Mouse (Mus musculus): ENCODE data around the gene Dnah10. TPM values are rescaled to one million over a fixed set of nuclear protein-coding genes. Genes with fewer than 3 reads are reported as not detected.

The Dnah10 gene
- total RNA-seq, 2 experiments from 2014 or later = 0.05 to 0.18 TPM

DNA sequence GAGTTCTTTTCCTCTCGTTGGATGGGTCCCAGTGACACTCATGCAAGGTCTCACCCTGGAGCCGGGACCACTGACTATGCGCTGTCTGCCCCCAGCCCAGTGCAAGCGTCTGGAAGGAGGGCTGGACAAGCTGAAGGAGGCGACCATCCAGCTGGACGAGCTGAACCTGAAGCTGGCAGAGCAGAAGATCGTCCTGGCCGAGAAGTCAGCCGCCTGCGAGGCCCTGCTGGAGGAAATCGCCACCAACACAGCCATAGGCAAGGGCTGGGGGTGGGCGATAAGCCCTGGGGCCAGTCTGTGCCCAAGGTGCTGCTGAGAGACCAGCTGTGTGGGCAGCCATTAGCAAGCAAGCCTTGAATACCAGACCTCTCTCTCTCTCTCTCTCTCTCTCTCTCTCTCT, 87.6 kb downstream of the Dnah10 start:
- no peak for DNase-seq (ENCODE audit: low spot score)

GRCm38 (mm10) chr5:124814797-124815196, 89.9 kb downstream of the Dnah10 start:
- no peak for DNase-seq (ENCODE audit: low spot score)

GRCm38 (mm10) chr5:124817050-124817449, 92.2 kb downstream of the Dnah10 start:
- no peak for DNase-seq (ENCODE audit: low spot score)

DNA sequence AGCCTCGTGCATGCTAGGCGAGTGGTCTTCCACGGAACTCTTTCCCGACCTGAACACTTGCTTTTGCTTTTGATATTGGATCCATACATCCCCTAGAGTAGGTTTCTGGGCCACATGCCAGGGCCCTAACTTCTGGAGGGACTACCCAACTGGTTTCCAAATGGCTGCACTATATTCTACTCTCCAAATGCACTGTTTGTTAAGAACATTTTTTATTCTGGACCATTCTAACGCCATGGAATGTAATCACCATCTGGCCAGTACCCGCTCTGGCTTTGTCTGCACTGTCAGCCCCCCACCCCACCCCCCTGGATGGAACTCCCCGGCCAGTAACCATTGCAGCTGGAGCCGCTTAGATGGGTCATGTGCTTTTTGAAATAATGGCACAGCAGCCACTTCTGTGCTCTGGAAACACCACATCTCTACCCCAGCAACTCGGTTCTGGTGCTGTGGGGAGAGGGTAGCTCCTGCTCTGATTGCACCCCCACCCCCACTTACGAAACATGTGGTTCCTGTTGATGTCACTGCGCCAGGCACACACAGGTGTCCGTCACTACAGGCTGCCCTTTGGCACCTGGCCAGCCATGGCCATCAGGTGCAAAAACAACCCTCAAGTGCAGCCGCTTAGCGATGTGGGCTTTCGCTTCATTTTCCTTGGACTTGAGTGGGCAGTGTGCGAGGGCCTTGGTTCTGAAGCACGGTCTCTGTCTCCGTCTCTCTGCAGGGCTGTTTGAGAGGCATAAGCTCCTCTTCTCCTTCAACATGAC, 97.4 kb downstream of the Dnah10 start:
- DNase-seq (ENCODE audit: low spot score) = no peak

DNA sequence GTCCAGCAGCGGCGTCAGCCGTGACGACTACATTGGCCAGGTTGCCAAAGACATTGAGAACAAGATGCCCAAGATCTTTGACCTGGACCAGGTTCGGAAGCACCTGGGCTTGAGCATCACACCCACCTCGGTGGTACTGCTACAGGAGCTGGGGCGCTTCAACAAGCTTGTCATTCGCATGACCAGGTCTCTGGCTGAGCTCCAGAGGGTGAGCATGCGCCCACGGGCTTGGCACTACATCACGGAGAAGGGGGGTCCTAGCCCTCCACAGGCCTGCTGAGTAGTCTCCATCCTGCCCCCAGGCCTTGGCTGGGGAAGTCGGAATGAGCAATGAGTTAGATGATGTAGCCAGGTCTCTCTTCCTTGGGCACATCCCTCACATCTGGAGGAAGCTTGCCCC, 105.4 kb downstream of the Dnah10 start:
- DNase-seq (ENCODE audit: low spot score) = no peak

GRCm38 (mm10) chr5:124835218-124835617, 110.3 kb downstream of the Dnah10 start:
- no peak for DNase-seq (ENCODE audit: low spot score)

- DNase-seq (ENCODE audit: low spot score) = no peak
These were observed 111.2 kb downstream of the Dnah10 start for GRCm38 (mm10) chr5:124836075-124836474.

DNA sequence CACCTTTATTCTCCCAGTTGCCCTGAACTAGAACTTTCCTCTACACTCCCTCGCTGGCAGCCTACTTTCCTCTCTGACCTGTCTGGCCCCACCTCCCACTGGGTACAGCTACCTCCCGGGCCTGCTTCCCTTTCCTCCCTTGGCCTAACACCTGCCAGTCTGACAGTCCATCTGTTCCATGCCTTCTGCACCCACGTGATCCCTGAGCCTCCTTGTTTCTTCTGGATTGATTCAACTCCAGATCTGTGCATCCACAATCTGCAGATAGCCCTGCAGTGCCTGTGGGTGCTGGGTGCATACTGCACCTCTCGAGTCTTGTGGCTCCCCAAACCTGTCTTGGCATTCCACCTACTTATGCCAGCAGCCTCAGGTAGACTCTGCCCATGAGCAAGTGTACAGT, 111.7 kb downstream of the Dnah10 start:
- DNase-seq (ENCODE audit: low spot score) = no peak

DNA sequence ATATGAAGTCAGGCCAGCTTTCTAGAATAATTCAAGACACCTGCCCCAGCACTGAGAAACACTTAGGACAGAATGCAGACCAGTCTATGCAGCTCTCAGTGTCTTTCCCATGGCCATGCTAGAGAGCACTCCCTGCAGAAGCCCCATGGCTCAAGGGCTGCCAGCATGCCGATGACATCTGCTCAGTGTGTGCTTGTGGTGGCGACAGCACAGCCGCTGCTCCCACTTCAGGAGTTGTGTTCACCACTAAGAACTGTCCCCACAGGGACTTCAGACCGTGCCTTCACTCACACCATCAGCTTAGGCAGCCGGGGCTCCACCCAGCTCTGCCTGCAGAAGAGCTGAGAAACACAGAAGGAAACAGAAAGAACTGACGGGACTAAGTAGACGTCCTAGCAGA, 115.3 kb downstream of the Dnah10 start:
- no peak for DNase-seq (ENCODE audit: low spot score)

GRCm38 (mm10) chr5:124840669-124841068, 115.8 kb downstream of the Dnah10 start:
- no peak for DNase-seq (ENCODE audit: low spot score)

GRCm38 (mm10) chr5:124843386-124843785, 118.5 kb downstream of the Dnah10 start:
- DNase-seq (ENCODE audit: low spot score) = peak; percentile 19

GRCm38 (mm10) chr5:124844929-124845328, 120.0 kb downstream of the Dnah10 start:
- no peak for DNase-seq (ENCODE audit: low spot score)

DNA sequence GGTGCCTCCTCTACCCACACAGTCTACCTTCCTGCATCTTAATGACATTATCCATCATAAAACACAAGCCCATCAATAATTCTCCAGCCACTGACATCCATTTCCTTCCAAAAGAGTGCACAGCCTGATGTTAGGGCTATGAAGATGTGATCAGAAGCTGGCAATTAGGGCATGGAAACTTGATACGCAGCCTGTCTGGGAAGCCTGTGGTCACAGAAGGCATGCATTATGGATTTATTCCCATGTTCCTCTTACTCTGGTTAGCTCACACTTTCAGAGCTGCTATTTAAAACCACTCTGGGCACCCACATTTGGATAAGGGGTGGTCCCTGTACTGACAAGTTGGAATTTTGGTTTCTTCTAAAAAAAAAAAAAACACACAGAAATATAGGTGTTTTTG, 122.1 kb downstream of the Dnah10 start:
- DNase-seq (ENCODE audit: low spot score) = no peak

DNA sequence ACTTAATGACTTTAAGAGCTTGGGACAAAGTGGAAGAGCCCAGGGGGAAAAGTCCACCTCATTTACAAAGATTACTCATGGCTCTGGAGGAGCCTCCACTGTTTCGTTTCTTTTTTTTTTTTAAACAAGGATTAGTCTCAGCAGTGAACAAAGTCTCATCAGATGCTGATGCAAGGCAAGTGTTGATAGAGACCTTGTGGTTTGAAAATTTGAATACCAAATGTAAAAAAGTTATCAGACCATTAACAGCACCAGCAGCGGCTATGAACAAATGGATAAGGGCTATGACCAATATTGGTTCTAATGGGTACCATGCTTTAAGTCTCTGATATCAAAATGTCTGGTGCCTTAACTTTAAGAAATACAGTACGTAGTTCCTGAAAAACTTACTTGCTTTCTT, 124.1 kb downstream of the Dnah10 start:
- no peak for DNase-seq (ENCODE audit: low spot score)

- DNase-seq (ENCODE audit: low spot score) = no peak
These were observed 126.7 kb downstream of the Dnah10 start for GRCm38 (mm10) chr5:124851572-124851971.

DNA sequence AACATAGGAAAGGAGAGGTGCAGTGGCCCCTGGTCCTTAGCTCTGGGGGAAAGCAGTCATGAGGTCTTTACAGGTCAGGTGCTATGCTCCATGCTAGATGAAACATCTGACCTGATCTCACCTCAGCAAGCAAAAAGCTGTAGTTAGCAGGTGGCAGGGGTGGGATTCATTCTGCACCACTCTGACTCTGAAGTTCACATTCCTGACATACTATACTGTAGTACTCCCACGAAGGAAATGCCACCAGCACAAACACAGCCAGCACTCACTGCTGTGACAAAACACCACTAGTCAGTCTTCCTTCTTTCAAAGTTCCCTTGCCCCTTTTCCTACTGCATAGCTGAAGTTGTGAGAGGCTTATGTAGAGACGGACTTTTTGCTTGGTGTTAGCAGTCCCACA, 127.4 kb downstream of the Dnah10 start:
- DNase-seq (ENCODE audit: low spot score) = no peak

- no peak for DNase-seq (ENCODE audit: low spot score)
These were observed 128.2 kb downstream of the Dnah10 start for GRCm38 (mm10) chr5:124853079-124853478.

GRCm38 (mm10) chr5:124854202-124854601, 129.3 kb downstream of the Dnah10 start:
- DNase-seq (ENCODE audit: low spot score) = no peak

DNA sequence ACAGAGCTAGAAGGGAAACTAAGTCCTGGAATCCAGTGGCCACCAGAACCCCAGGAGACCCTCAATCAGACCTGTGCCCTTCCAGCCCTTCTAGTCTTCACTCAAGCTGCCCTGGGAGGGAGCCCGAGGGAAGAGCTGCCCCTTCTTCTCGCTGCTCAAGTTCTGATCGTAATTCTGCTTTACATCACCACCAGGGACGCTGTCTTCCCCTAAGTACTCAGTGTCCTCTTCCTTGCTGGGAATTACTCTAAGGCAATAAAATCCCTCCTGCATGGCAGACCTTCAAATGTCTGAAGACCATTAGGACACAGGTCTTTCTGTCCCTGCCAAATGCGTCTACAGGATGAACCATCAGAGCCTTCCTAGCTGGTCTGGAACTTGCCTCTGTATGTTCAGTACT, 135.1 kb downstream of the Dnah10 start:
- DNase-seq (ENCODE audit: low spot score) = no peak

GRCm38 (mm10) chr5:124861463-124861862, 136.6 kb downstream of the Dnah10 start:
- peak; percentile 12 for DNase-seq (ENCODE audit: low spot score)

GRCm38 (mm10) chr5:124862013-124862866, 137.4 kb downstream of the Dnah10 start, which contains the start of the genes Ccdc92 and Zfp664:
Ccdc92 (minus strand) TSS chr5:124862424.
Zfp664 (plus strand) TSS chr5:124862691.
- DNase-seq (ENCODE audit: low spot score) = peak; percentile 97
